Mouse (Mus musculus) liver, embryonic 12.5 days (tissue): ENCODE measurements around the gene Shh. TPM values are rescaled to one million over a fixed set of nuclear protein-coding genes. Genes with fewer than 3 reads are reported as not detected.

ENCODE experiments used
- ATAC-seq: fragments of 200-750 bp; cut with Nextera tagmentation; 2 replicates; pipeline ENCODE4 v1.8.0; 2017; ENCODE audit warnings: moderate number of reproducible peaks, mild to moderate bottlenecking, moderate library complexity
- H3K27ac ChIP-seq: fragments of 300-500 bp; sonication (generic); 2 replicates; pipeline ENCODE4 v1.5.1; 2016; ENCODE audit warnings: mild to moderate bottlenecking
- H3K27me3 ChIP-seq: fragments of 300-500 bp; sonication (generic); replicated peaks from 2 replicates; pipeline ENCODE4 v1.6.1; 2016; ENCODE audit warnings: mild to moderate bottlenecking, moderate library complexity
- H3K36me3 ChIP-seq: fragments of 300-500 bp; sonication (generic); 2 replicates; pipeline ENCODE4 v1.6.1; 2016; ENCODE audit warnings: mild to moderate bottlenecking, moderate library complexity
- H3K4me1 ChIP-seq: fragments of 300-500 bp; sonication (generic); 2 replicates; pipeline ENCODE4 v1.6.1; 2016
- H3K4me2 ChIP-seq: fragments of 300-500 bp; sonication (generic); 2 replicates; pipeline ENCODE4 v1.6.1; 2016; ENCODE audit warnings: mild to moderate bottlenecking, moderate library complexity
- H3K4me3 ChIP-seq: fragments of 300-500 bp; sonication (generic); 2 replicates; pipeline ENCODE4 v1.5.1; 2016; ENCODE audit warnings: mild to moderate bottlenecking, moderate library complexity
- H3K9ac ChIP-seq: fragments of 300-500 bp; sonication (generic); 2 replicates; pipeline ENCODE4 v1.6.1; 2016; ENCODE audit warnings: mild to moderate bottlenecking, moderate library complexity
- H3K9me3 ChIP-seq: fragments of 300-500 bp; sonication (generic); replicated peaks from 2 replicates; pipeline ENCODE4 v1.6.1; 2016; ENCODE audit warnings: mild to moderate bottlenecking, moderate library complexity
- WGBS: fragments of 180-500 bp; shearing (Covaris S2); methylation state at CpG from one replicate; pipeline ENCODE4 v1.1.7; 2016; ENCODE audit not compliant: insufficient replicate concordance; 5-methylcytosine and 5-hydroxymethylcytosine counted together
- polyA plus RNA-seq: library from polyadenylated mRNA; unstranded; fragments of >200 nt; fragmentation: Nextera tagmentation; extraction: Ambion mirVana; gene quantifications from 2 replicates; pipeline ENCODE4 v1.2.1, GENCODE M21; 2016

Shh gene
- polyA plus RNA-seq, 1 experiment from 2014 or later: not detected

- Histone ChIP-seq H3K27ac (no peak overlapping the region), H3K4me1 (no peaks in the 10 kb centered on the region)
- WGBS: 3% methylated on average over 18 of the region's 18 CpGs
Measured at GRCm38 (mm10) chr5:28465526-28465925, 1.5 kb downstream of the Shh start.

GRCm38 (mm10) chr5:28465099-28465406 is 2.0 kb downstream of the Shh start:
- Histone ChIP-seq H3K9me3 (no peaks in the 10 kb centered on the region), H3K27ac (no peak overlapping the region), H3K36me3 (no peaks in the 10 kb centered on the region), H3K4me1 (no peaks in the 10 kb centered on the region), H3K4me2 (peak overlapping the region; percentile 63), H3K27me3 (peaks cover 100% of the 10 kb centered on the region), H3K4me3 (peak overlapping the region; percentile 44), H3K9ac (no peak overlapping the region)
- 3% methylated on average over 28 of the region's 29 CpGs for WGBS
- no peak for ATAC-seq

More at GRCm38 (mm10) chr5:28465526-28465925, 1.5 kb downstream of the Shh start:
- Histone ChIP-seq H3K9me3 (no peaks in the 10 kb centered on the region), H3K9ac (no peak overlapping the region), H3K27me3 (peaks cover 95% of the 10 kb centered on the region), H3K4me2 (peak overlapping the region; percentile 63), H3K36me3 (no peaks in the 10 kb centered on the region), H3K4me3 (no peak overlapping the region)
- ATAC-seq: no peak

- peak overlapping the region; percentile 63 for H3K4me2 ChIP-seq
- peaks cover 100% of the 10 kb centered on the region for H3K27me3 ChIP-seq
- ATAC-seq: no peak
- H3K4me3 ChIP-seq: peak overlapping the region; percentile 44
- H3K36me3 ChIP-seq: no peaks in the 10 kb centered on the region
- WGBS: under 1% methylated on average over 69 of the region's 76 CpGs
- no peaks in the 10 kb centered on the region for H3K9me3 ChIP-seq
- H3K27ac ChIP-seq: no peak overlapping the region
- H3K4me1 ChIP-seq: no peaks in the 10 kb centered on the region
- H3K9ac ChIP-seq: no peak overlapping the region
Measured at GRCm38 (mm10) chr5:28464361-28465098, 2.5 kb downstream of the Shh start.

- Histone ChIP-seq H3K9me3 (no peaks in the 10 kb centered on the region), H3K4me3 (no peak overlapping the region), H3K4me2 (peak overlapping the region; percentile 63)
Measured at GRCm38 (mm10) chr5:28463656-28464055, 3.4 kb downstream of the Shh start.

GRCm38 (mm10) chr5:28462741-28463590 is 4.1 kb downstream of the Shh start:
- Histone ChIP-seq H3K4me2 (no peak overlapping the region), H3K27me3 (peaks cover 100% of the 10 kb centered on the region), H3K4me1 (peaks cover 4% of the 10 kb centered on the region; the same call in 1 of the 2 replicates), H3K9me3 (no peaks in the 10 kb centered on the region), H3K9ac (no peak overlapping the region), H3K4me3 (no peak overlapping the region), H3K27ac (no peak overlapping the region), H3K36me3 (no peaks in the 10 kb centered on the region)
- no peak for ATAC-seq
- 4% methylated on average over 33 of the region's 33 CpGs for WGBS

More at GRCm38 (mm10) chr5:28463656-28464055, 3.4 kb downstream of the Shh start:
- H3K27ac ChIP-seq: no peak overlapping the region
- H3K9ac ChIP-seq: no peak overlapping the region
- H3K4me1 ChIP-seq: no peaks in the 10 kb centered on the region
- peaks cover 100% of the 10 kb centered on the region for H3K27me3 ChIP-seq
- H3K36me3 ChIP-seq: no peaks in the 10 kb centered on the region
- ATAC-seq: no peak; the same call in 1 of the 2 replicates
- 2% methylated on average over 10 of the region's 10 CpGs for WGBS

- H3K4me1 ChIP-seq: peaks cover 7% of the 10 kb centered on the region; the same call in 1 of the 2 replicates
- H3K4me2 ChIP-seq: no peak overlapping the region
- H3K4me3 ChIP-seq: no peak overlapping the region
- no peak for ATAC-seq
- no peaks in the 10 kb centered on the region for H3K36me3 ChIP-seq
- no peak overlapping the region for H3K9ac ChIP-seq
- 14% methylated on average over 11 of the region's 11 CpGs for WGBS
- H3K9me3 ChIP-seq: no peaks in the 10 kb centered on the region
- H3K27me3 ChIP-seq: peaks cover 99% of the 10 kb centered on the region
- H3K27ac ChIP-seq: no peak overlapping the region
Measured at GRCm38 (mm10) chr5:28461376-28461775, 5.7 kb downstream of the Shh start.

GRCm38 (mm10) chr5:28460556-28461350 is 6.3 kb downstream of the Shh start:
- no peaks in the 10 kb centered on the region for H3K36me3 ChIP-seq
- WGBS: 2% methylated on average over 17 of the region's 17 CpGs
- peaks cover 99% of the 10 kb centered on the region for H3K27me3 ChIP-seq
- ATAC-seq: no peak
- H3K9me3 ChIP-seq: no peaks in the 10 kb centered on the region
- peaks cover 7% of the 10 kb centered on the region; the same call in 1 of the 2 replicates for H3K4me1 ChIP-seq
- H3K4me2 ChIP-seq: no peak overlapping the region
- no peak overlapping the region for H3K9ac ChIP-seq
- no peak overlapping the region for H3K27ac ChIP-seq
- no peak overlapping the region for H3K4me3 ChIP-seq

- WGBS: 3% methylated on average over 41 of the region's 41 CpGs
- no peak for ATAC-seq
- peaks cover 7% of the 10 kb centered on the region; the same call in 1 of the 2 replicates for H3K4me1 ChIP-seq
- 0 out of 2 replicates have a peak overlapping the region, but pooled peaks have one; percentile 18 for H3K4me2 ChIP-seq
- no peak overlapping the region for H3K4me3 ChIP-seq
- H3K27me3 ChIP-seq: peaks cover 94% of the 10 kb centered on the region
- H3K9me3 ChIP-seq: no peaks in the 10 kb centered on the region
- H3K36me3 ChIP-seq: no peaks in the 10 kb centered on the region
- H3K27ac ChIP-seq: no peak overlapping the region
- H3K9ac ChIP-seq: no peak overlapping the region
Measured at GRCm38 (mm10) chr5:28459456-28460225, 7.4 kb downstream of the Shh start.

GRCm38 (mm10) chr5:28458821-28459240 is 8.2 kb downstream of the Shh start:
- peaks cover 94% of the 10 kb centered on the region for H3K27me3 ChIP-seq
- no peak for ATAC-seq
- peak overlapping the region; percentile 18; the same call in 1 of the 2 replicates for H3K4me2 ChIP-seq
- H3K9me3 ChIP-seq: no peaks in the 10 kb centered on the region
- H3K27ac ChIP-seq: no peak overlapping the region
- H3K4me1 ChIP-seq: peaks cover 7% of the 10 kb centered on the region; the same call in 1 of the 2 replicates
- no peaks in the 10 kb centered on the region for H3K36me3 ChIP-seq
- 2% methylated on average over 27 of the region's 27 CpGs for WGBS
- H3K9ac ChIP-seq: no peak overlapping the region
- H3K4me3 ChIP-seq: no peak overlapping the region

- Histone ChIP-seq H3K4me2 (peak overlapping the region; percentile 48), H3K27me3 (peaks cover 88% of the 10 kb centered on the region), H3K9ac (no peak overlapping the region), H3K36me3 (no peaks in the 10 kb centered on the region), H3K4me1 (peaks cover 7% of the 10 kb centered on the region; the same call in 1 of the 2 replicates), H3K4me3 (peak overlapping the region; percentile 27), H3K9me3 (no peaks in the 10 kb centered on the region), H3K27ac (no peak overlapping the region)
- ATAC-seq: no peak
- 3% methylated on average over 91 of the region's 95 CpGs for WGBS
Measured at GRCm38 (mm10) chr5:28457921-28458641, 9.0 kb downstream of the Shh start.
